Mouse (Mus musculus): ENCODE measurements at regions not wholly inside any gene's neighbourhood (a gene's known extent, or its start where the extent isn't known, plus 50 kb on each side); places are given as distances from the start of the nearest gene placed in this dataset.

DNA sequence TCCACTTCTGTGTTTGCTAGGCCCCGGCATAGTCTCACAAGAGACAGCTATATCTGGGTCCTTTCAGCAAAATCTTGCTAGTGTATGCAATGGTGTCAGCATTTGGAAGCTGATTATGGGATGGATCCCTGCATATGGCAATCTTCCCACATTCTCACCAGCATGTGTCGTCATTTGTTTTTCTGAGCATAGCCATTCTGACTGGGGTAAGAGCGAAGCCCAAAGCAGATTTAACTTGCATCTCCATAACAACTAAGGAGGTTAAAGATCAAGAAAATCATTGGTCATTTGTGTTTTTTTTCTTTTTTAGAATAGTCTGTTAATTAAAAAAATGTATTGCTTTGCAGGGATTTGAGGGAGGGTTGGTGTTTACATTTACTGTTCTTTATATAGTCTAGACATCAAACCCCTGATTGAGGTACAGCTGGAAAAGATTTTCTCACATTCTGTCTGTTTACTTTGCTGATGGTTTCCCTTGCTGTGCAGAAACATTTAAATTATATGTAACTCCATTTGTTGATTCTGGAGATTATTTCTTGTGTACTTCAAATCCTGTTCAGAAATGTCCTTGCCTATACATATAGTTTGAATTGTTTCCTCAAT lies 678.1 kb downstream of the Phex start:
- no peak for DNase-seq

- DNase-seq: no peak
Measured at GRCm38 (mm10) chrX:156692236-156692635, 722.9 kb downstream of the Phex start.

DNA sequence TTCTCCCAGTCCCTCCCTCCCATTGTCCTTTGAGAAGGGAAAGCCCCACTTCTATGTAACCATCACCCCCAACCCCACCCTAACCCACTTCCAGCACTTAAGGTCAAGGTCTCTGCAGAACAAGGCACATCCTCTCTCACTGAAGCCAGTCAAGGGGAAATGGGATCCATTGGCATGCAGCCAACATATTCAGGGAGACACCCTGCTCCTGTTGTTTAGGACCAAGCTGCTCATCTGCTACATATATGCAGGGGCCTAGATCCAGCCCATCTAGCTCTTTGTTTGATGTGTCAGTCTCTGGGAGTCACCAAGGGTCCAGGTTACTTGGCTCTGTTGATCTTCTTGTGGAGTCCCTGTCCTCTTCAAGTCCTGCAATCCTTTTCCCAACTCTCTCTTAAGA lies 737.2 kb downstream of the Phex start:
- peak in 1 of 2 experiments; percentile 1 for DNase-seq

- DNase-seq: no peak
Measured at GRCm38 (mm10) chrX:156673661-156674060, 741.5 kb downstream of the Phex start.

DNA sequence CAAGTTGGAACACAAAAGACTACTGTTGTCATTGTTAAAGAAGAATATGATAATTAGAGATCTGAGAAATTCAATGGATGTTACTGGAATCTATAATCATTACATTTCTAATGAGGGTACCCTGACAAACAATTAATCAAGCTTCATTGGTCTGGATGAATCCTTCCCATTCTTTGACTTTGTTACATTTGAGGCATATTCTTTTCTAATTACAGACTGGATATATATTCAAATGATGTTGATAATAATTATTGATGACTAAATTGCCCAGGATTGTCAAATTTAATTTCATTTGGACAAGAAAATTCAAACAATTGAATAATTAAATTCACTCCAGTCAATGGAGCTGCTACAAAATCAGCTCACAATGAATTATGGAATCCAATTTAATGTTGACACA lies 745.6 kb downstream of the Phex start:
- DNase-seq: no peak

Measured in cerebellum, postnatal 14 days (tissue).